Mouse (Mus musculus) monocyte, adult 5-6 weeks (primary cell): ENCODE results near the gene Amigo1. TPM values are rescaled to one million over a fixed set of nuclear protein-coding genes. Genes with fewer than 3 reads are reported as not detected.

Source experiments
- total RNA-seq: library from RNA; stranded (forward); fragments of 200-1000, 200-491, 200-594 nt; gene quantifications from 3 replicates; pipeline ENCODE4 v1.2.3, GENCODE M21; 2017

Amigo1 gene
- total RNA-seq, 1 experiment from 2014 or later, result 6.2 TPM

Other genes with a start within 250 kb of the Amigo1 start
- gene Gstm6, start 242.6 kb upstream of the Amigo1 start, total RNA-seq, result not detected in 3 replicates
- not detected in 3 replicates for gene Gstm3, start 217.1 kb upstream of the Amigo1 start, total RNA-seq
- not detected in 3 replicates for gene Gstm2, start 199.9 kb upstream of the Amigo1 start, total RNA-seq
- 43.8 to 75.0 TPM (median 64.1 TPM) in 3 replicates for gene Gstm1, start 168.4 kb upstream of the Amigo1 start, total RNA-seq
- 7.4 to 12.4 TPM (median 8.4 TPM) in 3 replicates for gene Gstm4, start 141.4 kb upstream of the Amigo1 start, total RNA-seq
- 15.6 to 22.0 TPM (median 18.4 TPM) in 3 replicates for gene Ampd2, start 99.7 kb upstream of the Amigo1 start, total RNA-seq
- gene Gnat2, start 93.5 kb upstream of the Amigo1 start, total RNA-seq, result not detected in 3 replicates
- 156 to 172 TPM (median 164 TPM) in 3 replicates for gene Gnai3, start 40.2 kb upstream of the Amigo1 start, total RNA-seq
- gene Gpr61, start 31.5 kb upstream of the Amigo1 start, total RNA-seq, result not detected in 3 replicates
- gene Cyb561d1, start 14.9 kb downstream of the Amigo1 start, total RNA-seq, result 13.0 to 22.3 TPM (median 15.0 TPM) in 3 replicates
- 4.0 to 7.1 TPM (median 6.8 TPM) in 3 replicates for gene Atxn7l2, start 24.6 kb downstream of the Amigo1 start, total RNA-seq
- gene Sypl2, start 40.3 kb downstream of the Amigo1 start, total RNA-seq, result not detected in 3 replicates
- 137 to 139 TPM (median 138 TPM) in 3 replicates for gene Psma5, start 70.6 kb downstream of the Amigo1 start, total RNA-seq
- 31.6 to 35.5 TPM (median 32.1 TPM) in 3 replicates for gene Sort1, start 97.7 kb downstream of the Amigo1 start, total RNA-seq
- not detected in 3 replicates for gene Mybphl, start 178.6 kb downstream of the Amigo1 start, total RNA-seq
- gene Psrc1, start 197.5 kb downstream of the Amigo1 start, total RNA-seq, result 0.68 to 1.4 TPM (median 0.86 TPM) in 3 replicates
- gene Celsr2, start 229.2 kb downstream of the Amigo1 start, total RNA-seq, result 0.11 to 1.8 TPM (median 0.19 TPM) in 3 replicates